Mouse (Mus musculus) liver, adult 2 months (tissue): ENCODE results near the gene Myh9. TPM values are rescaled to one million over a fixed set of nuclear protein-coding genes. Genes with fewer than 3 reads are reported as not detected.
A peak's percentile ranks its signal among the peaks of the same experiment; 100 is the strongest.

Experiments
- DNase-seq: peaks from one replicate; pipeline ENCODE4 v3.0.0-alpha.2; 2011; ENCODE audit warnings: low read depth, low spot score; ENCODE audit errors: extremely low read depth
- H3K27ac ChIP-seq: fragments of 200-500 bp; replicated peaks from 2 replicates; pipeline ENCODE4 v1.5.1; 2012; ENCODE audit warnings: low read depth, mild to moderate bottlenecking, control low read depth, inconsistent platforms, low read length; ENCODE audit not compliant: insufficient read depth
- H3K27me3 ChIP-seq: fragments of 200-500 bp; 2 replicates; pipeline ENCODE4 v1.6.1; 2012; ENCODE audit warnings: mild to moderate bottlenecking, moderate library complexity, low read length, inconsistent platforms; ENCODE audit not compliant: control insufficient read depth, insufficient read depth
- H3K36me3 ChIP-seq: fragments of 200-500 bp; 2 replicates; pipeline ENCODE4 v1.6.1; 2012; ENCODE audit warnings: low read length, inconsistent platforms; ENCODE audit not compliant: control insufficient read depth, insufficient read depth
- H3K4me1 ChIP-seq: fragments of 200-500 bp; 2 replicates; pipeline ENCODE4 v1.6.1; 2011; ENCODE audit warnings: low read length; ENCODE audit not compliant: control insufficient read depth, insufficient read depth
- H3K4me3 ChIP-seq: fragments of 200-500 bp; 2 replicates; pipeline ENCODE4 v1.5.1; 2011; ENCODE audit warnings: low read depth, mild to moderate bottlenecking, control low read depth, low read length, moderate library complexity; ENCODE audit not compliant: insufficient read depth
- H3K79me2 ChIP-seq: fragments of 200-500 bp; 2 replicates; pipeline ENCODE4 v1.6.1; 2012; ENCODE audit warnings: inconsistent platforms, mild to moderate bottlenecking, low read length, moderate library complexity; ENCODE audit not compliant: control insufficient read depth, insufficient read depth
- H3K9ac ChIP-seq: fragments of 200-500 bp; 2 replicates; pipeline ENCODE4 v1.6.1; 2012; ENCODE audit warnings: low read depth, mild to moderate bottlenecking, control low read depth, inconsistent platforms, low read length
- CTCF ChIP-seq: fragments of 200-500 bp; IDR thresholded peaks from 2 replicates; pipeline ENCODE4 v1.5.1; 2011; ENCODE audit warnings: low read depth, low read length, control low read depth
- POLR2A ChIP-seq: fragments of 200-500 bp; IDR thresholded peaks from 2 replicates; pipeline ENCODE4 v1.6.1; 2011; ENCODE audit warnings: low read length, control low read depth; ENCODE audit not compliant: insufficient read depth; ENCODE audit errors: extremely low read depth
- WGBS: fragments of 180-500 bp; shearing (Covaris S2); methylation state at CpG from one replicate; pipeline ENCODE4 v1.1.7; 2018; 5-methylcytosine and 5-hydroxymethylcytosine counted together
- polyA plus RNA-seq: library from polyadenylated mRNA; depleted of rRNA; stranded (reverse); fragments of >200 nt; gene quantifications from 2 replicates; pipeline ENCODE4 v1.2.3, GENCODE M21; 2012
- total RNA-seq: library from RNA; depleted of rRNA; stranded (reverse); fragments of >200 nt; gene quantifications from 2 replicates; pipeline ENCODE4 v1.2.3, GENCODE M21; 2014

Myh9 gene
- total and polyA plus RNA-seq, 2 experiments, result 24.1 to 54.4 TPM

DNA sequence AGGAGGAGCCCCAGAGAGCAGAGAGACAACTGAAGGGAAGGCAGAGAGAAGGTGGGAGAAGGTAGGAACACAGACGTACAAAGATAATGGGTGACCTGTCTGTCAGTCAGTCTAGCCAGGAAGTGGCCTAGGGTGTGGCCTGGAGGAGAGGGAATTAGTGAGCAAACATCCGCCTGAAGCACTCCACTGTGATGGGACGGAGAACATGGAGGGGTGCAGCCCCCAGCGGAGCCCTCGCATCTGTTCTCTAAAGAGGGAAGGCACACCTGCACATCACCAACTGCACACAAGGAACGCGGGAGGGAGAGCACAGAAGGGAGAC, 34.8 kb downstream of the Myh9 start:
- no peak for DNase-seq
- no peak overlapping the region for H3K9ac ChIP-seq
- H3K27ac ChIP-seq, result peak overlapping the region; percentile 22; the same call in 1 of the 2 replicates
- H3K79me2 ChIP-seq, result peaks cover 77% of the 10 kb centered on the region
- H3K4me3 ChIP-seq, result no peak overlapping the region
- peaks cover 44% of the 10 kb centered on the region for H3K36me3 ChIP-seq
- H3K27me3 ChIP-seq, result no peaks in the 10 kb centered on the region
- TF ChIP-seq CTCF (no peak), POLR2A (no peak)
- 0 out of 2 replicates have a peak, but pooled peaks cover 3% of the 10 kb centered on the region for H3K4me1 ChIP-seq
- 76% methylated on average over 7 of the region's 7 CpGs for WGBS

DNA sequence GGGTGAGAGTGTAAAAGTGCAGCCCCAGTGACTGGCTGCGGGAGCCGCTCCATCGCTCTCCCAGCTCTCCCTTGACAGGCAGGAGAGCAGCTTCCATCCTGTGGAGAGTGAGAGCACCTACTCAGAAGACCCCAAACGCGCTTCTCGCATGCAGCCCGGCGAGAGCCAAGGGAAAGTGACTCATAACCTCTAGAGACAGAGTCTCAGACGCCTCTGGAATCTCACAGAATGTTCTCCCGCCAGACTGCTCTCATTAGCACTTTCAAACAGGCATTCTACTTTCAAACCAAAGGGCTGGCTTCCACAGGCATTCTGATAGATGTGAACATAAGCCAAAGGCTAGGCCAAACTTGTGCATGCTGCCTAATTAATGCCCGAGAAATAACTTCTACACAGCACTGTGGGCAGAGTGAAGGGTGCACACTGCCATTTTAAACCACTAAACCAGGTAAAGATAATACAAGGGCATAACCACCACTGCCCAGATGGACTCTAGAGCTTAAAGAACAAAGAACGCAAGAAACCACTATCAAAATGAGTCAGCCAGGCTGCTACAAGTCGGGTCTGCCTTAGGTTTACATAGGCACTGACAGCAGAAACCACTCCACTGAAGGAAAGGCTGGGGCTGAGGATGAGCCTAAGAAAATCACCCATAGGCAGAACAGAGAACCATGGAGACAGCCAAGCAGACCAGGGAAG, 35.3 kb downstream of the Myh9 start:
- Histone ChIP-seq H3K4me1 (0 out of 2 replicates have a peak, but pooled peaks cover 3% of the 10 kb centered on the region), H3K27ac (peak overlapping the region; percentile 22; the same call in 1 of the 2 replicates), H3K9ac (no peak overlapping the region), H3K27me3 (no peaks in the 10 kb centered on the region), H3K79me2 (peaks cover 76% of the 10 kb centered on the region), H3K36me3 (peaks cover 41% of the 10 kb centered on the region), H3K4me3 (no peak overlapping the region)
- DNase-seq, result no peak
- TF ChIP-seq POLR2A (no peak), CTCF (no peak)
- 76% methylated on average over 13 of the region's 13 CpGs for WGBS

DNA sequence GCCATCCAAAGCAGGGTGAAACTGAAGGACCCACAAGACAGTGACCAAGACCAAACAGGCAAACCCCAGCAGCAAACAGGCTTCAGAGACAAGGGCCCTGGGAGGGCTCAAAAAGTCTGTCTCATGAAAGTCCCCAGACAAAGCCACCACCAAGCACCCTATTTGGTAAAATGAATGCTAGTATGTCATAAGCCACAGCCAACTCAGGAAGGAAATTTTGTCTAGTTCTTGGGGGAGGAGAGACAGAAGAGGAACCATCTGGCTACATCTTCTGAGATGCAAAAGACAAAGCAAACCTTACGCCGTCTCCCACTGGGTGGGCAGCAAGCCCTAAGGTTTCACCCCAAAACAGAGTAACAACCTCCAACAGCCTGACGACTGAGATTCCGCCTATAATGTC, 36.3 kb downstream of the Myh9 start:
- H3K9ac ChIP-seq, result no peak overlapping the region
- H3K36me3 ChIP-seq, result peaks cover 33% of the 10 kb centered on the region
- TF ChIP-seq POLR2A (no peak), CTCF (no peak)
- DNase-seq, result no peak
- peaks cover 67% of the 10 kb centered on the region for H3K79me2 ChIP-seq
- H3K27ac ChIP-seq, result no peak overlapping the region
- peaks cover 11% of the 10 kb centered on the region for H3K4me1 ChIP-seq
- H3K27me3 ChIP-seq, result no peaks in the 10 kb centered on the region
- no peak overlapping the region for H3K4me3 ChIP-seq
- 75% methylated on average over 4 of the region's 4 CpGs for WGBS

DNA sequence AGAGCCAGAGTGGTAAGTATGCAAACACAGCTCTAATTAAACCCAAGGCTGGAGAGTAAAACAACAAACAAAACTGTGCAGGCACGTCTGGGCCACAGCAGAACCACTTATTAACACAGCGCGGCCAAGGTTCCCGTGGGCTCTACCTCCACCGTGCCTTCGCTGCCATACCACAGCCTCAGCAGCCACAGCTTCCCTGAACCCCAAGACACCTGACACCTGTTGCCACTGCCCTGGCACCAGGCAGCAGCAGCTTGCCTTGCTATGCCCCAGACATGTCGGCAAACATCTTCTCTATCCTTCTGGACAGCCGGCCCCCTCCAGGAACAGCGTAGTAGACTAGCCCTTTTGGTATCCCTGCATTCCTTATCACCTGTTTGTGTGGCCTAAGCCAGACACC, 37.0 kb downstream of the Myh9 start:
- peaks cover 14% of the 10 kb centered on the region for H3K4me1 ChIP-seq
- whole genome bisulfite sequencing, result 76% methylated on average over 9 of the region's 9 CpGs
- no peak for DNase-seq
- peaks cover 60% of the 10 kb centered on the region for H3K79me2 ChIP-seq
- no peaks in the 10 kb centered on the region for H3K27me3 ChIP-seq
- H3K9ac ChIP-seq, result no peak overlapping the region
- H3K4me3 ChIP-seq, result no peak overlapping the region
- H3K36me3 ChIP-seq, result peaks cover 33% of the 10 kb centered on the region
- no peak overlapping the region for H3K27ac ChIP-seq
- TF ChIP-seq POLR2A, result no peak

DNA sequence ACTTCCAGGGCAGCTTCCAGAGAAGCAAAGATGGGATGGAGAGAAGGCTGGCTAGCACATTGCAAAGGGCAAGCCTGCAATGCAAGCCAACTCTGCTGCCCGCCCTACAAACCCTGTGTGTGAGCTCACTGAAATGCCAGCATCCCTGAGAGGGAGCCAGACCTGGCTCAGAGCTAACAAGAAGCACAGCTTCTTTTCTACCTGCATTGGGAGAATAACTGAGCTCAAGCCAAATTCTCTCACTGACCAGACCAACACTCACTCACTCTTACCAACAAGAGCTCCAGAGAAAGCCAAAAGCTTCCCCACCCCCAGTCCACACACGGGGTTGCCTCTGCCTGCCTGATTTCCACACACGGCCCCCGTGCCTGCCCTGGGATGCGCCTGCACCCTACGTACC, 37.5 kb downstream of the Myh9 start:
- Histone ChIP-seq H3K79me2 (peaks cover 58% of the 10 kb centered on the region), H3K27ac (no peak overlapping the region), H3K4me3 (no peak overlapping the region), H3K36me3 (peaks cover 31% of the 10 kb centered on the region), H3K4me1 (peaks cover 19% of the 10 kb centered on the region), H3K27me3 (no peaks in the 10 kb centered on the region), H3K9ac (no peak overlapping the region)
- 61% methylated on average over 6 of the region's 6 CpGs for WGBS
- DNase-seq, result no peak
- TF ChIP-seq POLR2A (no peak), CTCF (no peak)

DNA sequence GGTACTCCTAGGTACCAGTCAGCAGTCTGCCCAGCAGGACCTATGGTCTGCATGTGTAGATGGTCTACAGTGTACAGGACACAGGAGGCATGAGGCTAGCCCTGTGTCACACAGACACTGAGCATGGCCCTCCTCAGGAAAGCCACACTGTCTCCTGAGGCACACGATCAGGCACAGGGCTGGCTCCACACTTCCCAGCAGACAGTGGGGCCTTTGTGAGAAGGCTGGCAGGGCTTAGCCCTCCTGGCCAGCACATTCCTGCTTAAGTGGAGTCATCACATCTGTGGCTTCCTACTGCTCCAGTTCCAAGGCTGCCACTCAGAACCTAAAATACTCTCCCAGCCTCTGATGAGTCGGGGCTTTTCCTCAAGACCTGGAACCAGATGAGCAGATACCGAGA, 38.2 kb downstream of the Myh9 start:
- Histone ChIP-seq H3K9ac (no peak overlapping the region), H3K79me2 (peaks cover 57% of the 10 kb centered on the region), H3K27me3 (no peaks in the 10 kb centered on the region), H3K36me3 (peaks cover 31% of the 10 kb centered on the region), H3K27ac (no peak overlapping the region), H3K4me1 (peaks cover 23% of the 10 kb centered on the region), H3K4me3 (no peak overlapping the region)
- WGBS, result 91% methylated on average over 3 of the region's 3 CpGs
- TF ChIP-seq CTCF, result no peak
- no peak for TF ChIP-seq POLR2A
- no peak for DNase-seq
